Mouse (Mus musculus): ENCODE results near the gene BC051019.

DNA sequence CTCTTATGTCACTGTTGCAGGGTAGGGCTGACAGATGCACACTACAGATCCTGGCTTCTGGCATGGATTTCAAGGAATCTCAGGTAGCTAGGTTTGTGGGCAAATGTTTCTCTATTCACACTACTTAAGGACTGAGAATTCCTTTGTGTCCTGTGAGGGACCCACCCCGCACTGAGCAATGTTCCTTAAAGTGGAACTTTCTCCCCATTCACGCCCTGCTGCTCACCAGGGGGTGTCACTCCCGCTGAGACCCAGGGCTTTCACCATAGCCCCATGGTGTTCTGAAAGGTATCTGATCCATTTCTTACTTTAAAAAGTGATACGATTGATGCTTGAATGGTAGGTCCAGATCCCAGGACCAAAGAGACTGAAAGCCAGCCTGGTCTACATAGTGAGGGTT is 20.9 kb downstream of the BC051019 start:
- TF ChIP-seq EP300 (optimal IDR thresholded peaks at IDR 0.05) (no peak), CTCF (IDR thresholded peaks at IDR 0.05; ENCODE audit: low read depth) (no peak)

Measured in stomach, postnatal 0 days (tissue).